Mouse (Mus musculus) cerebellum, adult 2 months (tissue): Measurements from ENCODE around the gene Boc.

Experiments used
- CTCF ChIP-seq: fragments of 200-500 bp; IDR thresholded peaks from 2 replicates; pipeline ENCODE4 v1.5.1; 2011; ENCODE audit warnings: low read depth, mild to moderate bottlenecking, control low read depth, low read length, moderate library complexity, borderline replicate concordance; ENCODE audit not compliant: insufficient read depth
- POLR2A ChIP-seq: fragments of 200-500 bp; IDR thresholded peaks from 2 replicates; pipeline ENCODE4 v1.6.1; 2011; ENCODE audit warnings: low read length, control low read depth, borderline replicate concordance; ENCODE audit not compliant: insufficient read depth

DNA sequence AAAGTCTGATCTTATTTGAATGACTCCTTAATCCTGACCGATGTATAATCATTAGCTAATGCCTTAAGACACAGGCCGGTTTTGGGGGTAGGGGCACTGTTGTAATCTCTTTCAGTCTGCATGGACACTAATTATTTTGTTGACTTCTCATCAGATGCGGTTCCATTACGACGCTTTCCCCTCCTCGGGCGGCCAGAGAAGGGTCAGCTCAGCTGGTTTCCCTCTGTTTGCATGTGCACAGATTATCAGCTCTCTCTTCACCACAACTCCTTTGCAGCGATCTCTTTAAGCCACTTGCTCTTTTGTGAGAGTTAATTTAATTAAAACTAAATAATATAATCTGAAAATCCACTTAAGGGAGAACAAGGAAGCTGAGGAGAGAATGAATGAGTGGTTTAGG lies 29.0 kb downstream of the Boc start:
- no peak for TF ChIP-seq POLR2A
- TF ChIP-seq CTCF: no peak
